Mouse (Mus musculus) Patski (cell line): ENCODE results near the gene Ints13. TPM values are rescaled to one million over a fixed set of nuclear protein-coding genes. Genes with fewer than 3 reads are reported as not detected.
"Not testable (repeated sequence)": the region's sequence is repeated elsewhere in the genome, so short reads cannot be mapped to it uniquely, and the experiment has no call there.

Experiments
- ATAC-seq: fragments of 100-300 bp; one replicate; pipeline ENCODE4 v1.8.0; 2021
- CTCF ChIA-PET: fragments of 350-600 bp; sonication (Branson Sonifier 250); formaldehyde crosslinking; loops from one replicate; lab custom pipeline; 2022; ENCODE audit warnings: inconsistent platforms; lab: Charles Lee
- POLR2A ChIA-PET: fragments of 350-600 bp; sonication (Branson Sonifier 250); formaldehyde crosslinking; loops from one replicate; lab custom pipeline; 2022; ENCODE audit warnings: antibody characterized with exemption, inconsistent platforms; lab: Charles Lee
- DNase-seq: peaks from one replicate; pipeline ENCODE4 v3.0.0-alpha.2; 2011; ENCODE audit warnings: low read depth, low spot score
- H3K27me3 ChIP-seq: fragments of 371-371 bp; one replicate; pipeline ENCODE4 v1.5.1; 2021
- CTCF ChIP-seq: fragments of 100-300 bp; IDR thresholded peaks from one replicate; pipeline ENCODE4 v1.5.1; 2021
- in situ Hi-C: fragments of 300-500 bp; cut with MboI; formaldehyde crosslinking; loops from 3 replicates; pipeline ENCODE4 v1.11.1; 2018; ENCODE audit warnings: low pct_unique_long_range_greater_than_20kb, mixed read lengths
- polyA plus RNA-seq: library from polyadenylated mRNA; unstranded; gene quantifications from one replicate; pipeline ENCODE4 v1.2.3, GENCODE M21; 2021

Ints13 gene
- polyA plus RNA-seq, 1 experiment from 2014 or later, result 54.7 TPM

DNA sequence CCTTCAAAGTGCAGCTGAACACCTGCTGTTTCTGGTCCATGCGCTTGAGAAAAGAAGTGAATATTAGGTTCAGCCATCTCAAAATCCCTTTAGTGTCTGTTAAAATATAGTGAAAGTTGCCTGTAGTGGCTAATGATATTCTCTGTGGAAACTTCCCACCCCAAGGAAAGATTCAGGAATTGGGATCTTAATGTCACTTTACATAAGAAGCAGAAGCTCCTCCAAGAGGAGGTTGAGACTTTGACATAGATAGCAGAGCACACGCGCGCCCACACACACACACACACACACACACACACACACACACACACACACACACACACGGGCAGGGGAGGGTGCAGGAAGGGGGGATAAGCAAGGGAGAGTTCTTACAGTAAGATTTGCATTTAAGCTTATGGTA lies 7.5 kb upstream of the Ints13 start:
- ChIA-PET CTCF (interaction anchor here (1.6 kb wide), 1 partner anchor 14 kb away, joined by 3 read pairs; no protein-coding TSS in a partner anchor), POLR2A (no interaction called here)
- DNase-seq (no peak), ATAC-seq (no peak)
- in situ Hi-C loops, result no loop called here
- no peaks in the 10 kb centered on the region for H3K27me3 ChIP-seq
- TF ChIP-seq CTCF, result no peak

- no peaks in the 10 kb centered on the region for H3K27me3 ChIP-seq
- ChIA-PET POLR2A (no interaction called here), CTCF (interaction anchor here (1.6 kb wide), 1 partner anchor 16 kb away, joined by 3 read pairs; no protein-coding TSS in a partner anchor)
- DNase-seq (no peak), ATAC-seq (no peak)
- in situ Hi-C loops, result no loop called here
- TF ChIP-seq CTCF, result no peak
Observed at GRCm38 (mm10) chr6:146583366-146584046, 5.9 kb upstream of the Ints13 start.

DNA sequence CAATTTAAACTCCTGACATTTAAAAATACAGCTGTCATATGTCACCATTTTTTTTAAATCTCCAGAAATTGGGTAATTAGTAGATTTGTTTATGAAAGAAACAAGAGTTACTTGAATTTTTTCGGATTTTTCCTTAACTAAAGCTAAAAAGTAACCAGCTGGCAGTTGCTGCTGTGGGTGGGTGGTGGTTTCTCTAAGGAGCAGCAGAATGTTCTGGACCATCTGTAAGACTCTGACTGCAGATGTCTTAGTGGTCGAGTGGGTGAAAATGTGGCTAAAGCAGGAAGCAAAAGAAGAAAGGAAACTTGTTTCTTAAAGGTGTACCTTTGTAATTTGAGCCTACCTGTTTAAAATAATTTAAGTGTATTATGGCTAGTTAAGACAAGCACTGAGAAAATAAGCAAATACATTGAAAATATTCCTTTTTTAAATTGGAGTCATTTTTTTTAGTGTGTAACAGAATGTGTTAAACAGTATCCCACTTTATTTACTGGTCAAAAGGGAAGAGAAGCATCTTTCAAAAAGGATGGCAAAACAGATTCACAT lies 2.8 kb upstream of the Ints13 start:
- POLR2A ChIA-PET, result no interaction called here
- DNase-seq (no peak), ATAC-seq (no peak)
- H3K27me3 ChIP-seq, result no peaks in the 10 kb centered on the region
- in situ Hi-C loops, result no loop called here
- no peak for TF ChIP-seq CTCF
- CTCF ChIA-PET, result interaction anchor here (1.1 kb wide), 1 partner anchor 170 kb away, joined by 3 read pairs; no protein-coding TSS in a partner anchor

GRCm38 (mm10) chr6:146578586-146578985 lies 951 bp upstream of the Ints13 start:
- ChIA-PET POLR2A (interaction anchor here (1.2 kb wide), 1 partner anchor 21 kb away, joined by 3 read pairs; no protein-coding TSS in a partner anchor), CTCF (no interaction called here)
- TF ChIP-seq CTCF, result no peak
- in situ Hi-C loops, result no loop called here
- DNase-seq (no peak), ATAC-seq (no peak)
- no peaks in the 10 kb centered on the region for H3K27me3 ChIP-seq

DNA sequence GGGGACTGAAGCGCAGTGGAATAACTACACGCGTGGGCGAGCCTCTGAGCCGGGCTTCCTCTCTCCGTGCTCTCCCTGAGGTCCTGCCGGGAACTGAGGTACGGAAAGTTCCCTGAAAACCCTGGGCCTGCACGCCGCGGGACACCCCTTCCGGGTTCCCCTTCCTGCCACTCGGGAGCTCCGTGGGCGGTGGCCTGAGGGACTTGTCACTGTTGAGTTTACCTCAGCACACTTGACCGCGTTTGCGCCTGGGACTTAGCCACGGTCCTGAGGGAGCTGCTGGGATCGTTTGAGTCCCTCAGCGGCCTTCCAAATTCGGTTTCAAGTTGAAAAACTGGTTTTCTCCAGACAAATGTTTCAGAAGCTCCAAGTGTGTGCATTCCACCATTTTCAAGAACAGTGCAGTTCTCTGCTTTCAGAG lies 486 bp upstream of the Ints13 start:
- in situ Hi-C loops, result no loop called here
- ATAC-seq (peak; percentile 45), DNase-seq (no peak)
- ChIA-PET POLR2A (interaction anchor here (0.5 to 1.2 kb wide), 2 partner anchors 22 to 1521 kb away, joined by 3 read pairs; no protein-coding TSS in a partner anchor), CTCF (no interaction called here)
- no peaks in the 10 kb centered on the region for H3K27me3 ChIP-seq
- no peak for TF ChIP-seq CTCF

GRCm38 (mm10) chr6:146576903-146577302 lies 732 bp downstream of the Ints13 start, which contains the start of gene Fgfr1op2:
Gene Fgfr1op2 (plus strand): TSS chr6:146577203.
- H3K27me3 ChIP-seq, result no peaks in the 10 kb centered on the region
- CTCF ChIA-PET, result no interaction called here
- TF ChIP-seq CTCF, result no peak
- DNase-seq (no peak), ATAC-seq (no peak)
- in situ Hi-C loops, result no loop called here
- POLR2A ChIA-PET, result no interaction called here

GRCm38 (mm10) chr6:146572073-146572472 lies 5.6 kb downstream of the Ints13 start:
- ATAC-seq (no peak), DNase-seq (no peak)
- ChIA-PET CTCF (no interaction called here), POLR2A (no interaction called here)
- TF ChIP-seq CTCF, result no peak
- no peaks in the 10 kb centered on the region for H3K27me3 ChIP-seq
- in situ Hi-C loops, result no loop called here

DNA sequence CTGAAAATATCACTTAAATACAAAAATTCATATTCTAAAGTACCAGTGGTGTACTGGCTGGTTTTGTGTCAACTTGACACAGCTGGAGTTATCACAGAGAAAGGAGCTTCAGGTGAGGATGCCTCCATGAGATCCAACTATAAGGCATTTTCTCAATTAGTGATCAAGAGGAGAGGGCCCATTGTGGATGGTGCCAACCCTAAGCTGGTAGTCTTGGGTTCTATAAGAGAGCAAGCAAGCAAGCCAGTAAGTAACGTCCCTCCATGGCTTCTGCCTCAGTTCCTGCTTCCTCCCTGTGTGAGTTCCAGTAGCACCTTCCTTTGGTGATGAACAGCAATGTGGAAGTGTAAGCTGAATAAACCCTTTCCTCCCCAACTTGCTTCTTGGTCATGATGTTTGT lies 15.2 kb downstream of the Ints13 start:
- ATAC-seq, H3K27me3 ChIP-seq, CTCF ChIA-PET, POLR2A ChIA-PET, DNase-seq, in situ Hi-C loops: not testable (repeated sequence)

- ChIA-PET CTCF (no interaction called here), POLR2A (no interaction called here)
- ATAC-seq (no peak), DNase-seq (no peak)
- no peaks in the 10 kb centered on the region for H3K27me3 ChIP-seq
- no peak for TF ChIP-seq CTCF
- in situ Hi-C loops, result no loop called here
Observed at GRCm38 (mm10) chr6:146551326-146551725, 26.3 kb downstream of the Ints13 start.

DNA sequence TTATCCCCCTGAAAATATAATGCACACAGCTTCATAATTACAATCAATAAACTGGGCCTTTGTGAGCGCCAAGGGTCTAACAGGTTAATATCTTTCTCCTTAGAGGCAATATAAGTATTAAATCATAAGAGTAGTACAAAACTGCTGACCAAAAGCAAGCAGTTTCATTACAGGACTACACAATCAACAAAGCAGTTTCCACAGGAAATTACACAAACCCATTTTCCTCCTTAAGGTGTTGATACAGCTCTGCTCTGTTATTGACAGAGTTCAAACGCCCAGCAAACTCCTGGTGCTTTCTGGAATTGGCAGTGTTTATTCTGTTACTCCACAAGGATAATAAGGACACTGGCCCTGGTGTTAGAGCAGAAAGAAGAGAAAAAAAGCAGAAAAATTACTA lies 27.2 kb downstream of the Ints13 start:
- no peak for ATAC-seq
- ChIA-PET CTCF (no interaction called here), POLR2A (no interaction called here)
- in situ Hi-C loops, result no loop called here
- no peak for TF ChIP-seq CTCF
- no peaks in the 10 kb centered on the region for H3K27me3 ChIP-seq
- no peak for DNase-seq

DNA sequence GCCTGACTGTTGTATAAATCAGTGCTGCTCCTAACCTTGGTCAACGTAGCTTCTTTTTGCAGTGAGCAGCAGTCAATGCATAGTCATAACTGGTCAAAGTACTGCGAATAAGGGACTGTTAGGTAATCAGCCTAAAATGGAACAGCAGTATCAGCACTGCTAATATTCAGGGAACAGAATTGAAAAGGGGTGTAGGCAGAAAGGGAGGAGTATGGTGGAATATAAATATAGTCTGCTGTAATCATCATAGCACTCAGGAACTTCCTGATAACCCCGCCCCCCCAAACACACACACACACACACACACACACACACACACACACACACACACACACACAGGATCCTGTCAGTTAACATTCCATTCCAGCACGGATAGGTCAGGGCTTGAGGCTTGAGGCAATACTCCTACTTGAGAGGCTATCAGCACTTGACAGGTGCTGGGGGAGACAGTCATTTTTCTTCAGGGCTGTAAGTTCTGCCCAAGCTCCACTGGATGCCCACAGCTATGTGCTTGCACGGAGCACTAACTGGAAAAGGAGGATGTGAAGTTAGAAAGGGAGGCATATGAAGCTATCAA lies 32.3 kb downstream of the Ints13 start:
- ATAC-seq (no peak), DNase-seq (no peak)
- POLR2A ChIA-PET, result interaction anchor here (0.6 kb wide), 1 partner anchor 1291 kb away, joined by 3 read pairs; no protein-coding TSS in a partner anchor
- no peaks in the 10 kb centered on the region for H3K27me3 ChIP-seq
- TF ChIP-seq CTCF, result no peak
- in situ Hi-C loops, result no loop called here
- CTCF ChIA-PET, result no interaction called here
